In the genomic region with DNA sequence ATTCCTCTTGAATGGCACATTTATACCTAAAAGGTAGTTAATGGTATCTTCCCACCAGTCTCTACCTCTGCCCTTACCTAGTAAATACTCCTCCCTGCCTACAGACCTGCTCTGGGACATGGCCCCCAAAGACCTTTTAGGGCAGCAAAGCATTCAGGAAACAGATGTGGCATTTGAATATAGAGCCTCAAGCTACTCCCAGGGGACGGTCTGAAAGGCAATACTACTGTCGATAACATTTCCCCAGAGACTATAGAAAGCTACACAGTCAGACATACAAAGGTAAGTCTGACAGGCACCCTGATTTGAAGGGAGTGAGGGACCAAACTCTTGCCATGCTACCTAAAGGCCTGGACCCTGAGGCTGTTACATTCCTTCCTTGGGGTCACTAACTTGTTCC, we compare ENCODE assay signal across 23 mouse cellular contexts.
"Had no signal": no experiment of that assay in that cellular context is flagged by ENCODE, and none has a peak within 500 bp of the region (broad histone marks: within the 10 kb centered on the region; RNA-seq: fewer than 3 reads in every experiment).

No protein-coding gene starts in this region.

- H3K27ac ChIP-seq: heart, adult 2 months; heart, embryonic 13.5 days; heart, embryonic 15.5 days; hindbrain, embryonic 13.5 days; hindbrain, embryonic 15.5 days; hindbrain, postnatal 0 days; layer of hippocampus, adult 2 months; left cerebral cortex, adult 2 months; limb, embryonic 10.5 days; limb, embryonic 12.5 days had no signal

- H3K4me1 ChIP-seq: hindbrain, embryonic 13.5 days; hindbrain, embryonic 15.5 days had no signal

- H3K36me3 ChIP-seq: heart, embryonic 13.5 days; heart, embryonic 15.5 days; hindbrain, embryonic 13.5 days; hindbrain, embryonic 15.5 days; limb, embryonic 10.5 days; limb, embryonic 12.5 days had no signal

- ATAC-seq: hindbrain, postnatal 0 days; intestine, postnatal 0 days had no signal

- H3K4me2 ChIP-seq: heart, embryonic 11.5 days; heart, embryonic 13.5 days; heart, embryonic 15.5 days; hindbrain, embryonic 13.5 days; hindbrain, embryonic 15.5 days; limb, embryonic 12.5 days had no signal

- H3K4me3 ChIP-seq: heart, adult 2 months; heart, embryonic 13.5 days; heart, embryonic 15.5 days; hindbrain, embryonic 13.5 days; hindbrain, embryonic 15.5 days; layer of hippocampus, adult 2 months; left cerebral cortex, adult 2 months; limb, embryonic 10.5 days; limb, embryonic 12.5 days had no signal

- DNase-seq: gastrocnemius, postnatal 14 days; gastrocnemius, postnatal 36 days; heart, adult 11 months; heart, postnatal 14 days; heart, postnatal 36 days; kidney, adult 18-20 months; kidney, adult 8-10 months; kidney, postnatal 10 days; kidney, postnatal 25 days; kidney, postnatal 4 days; liver had no signal

- H3K9me3 ChIP-seq: heart, embryonic 13.5 days; heart, embryonic 15.5 days; hindbrain, embryonic 13.5 days; hindbrain, embryonic 15.5 days; limb, embryonic 10.5 days; limb, embryonic 12.5 days had no signal

- H3K27me3 ChIP-seq: heart, embryonic 13.5 days; heart, embryonic 15.5 days; hindbrain, embryonic 13.5 days; hindbrain, embryonic 15.5 days; limb, embryonic 12.5 days had no signal

- H3K9ac ChIP-seq: heart, embryonic 13.5 days; heart, embryonic 15.5 days; hindbrain, embryonic 13.5 days; hindbrain, embryonic 15.5 days; limb, embryonic 12.5 days had no signal
